Mouse (Mus musculus): ENCODE data around the gene Hs3st4. TPM values are rescaled to one million over a fixed set of nuclear protein-coding genes. Genes with fewer than 3 reads are reported as not detected.

The Hs3st4 gene
- polyA plus RNA-seq (2014; fragmentation: Illumina TruSeq; extraction: RNeasy Lipid Tissue Mini Kit (QIAGEN cat#74804); ENCODE audit: low read depth, low replicate concordance), result not detected

DNA sequence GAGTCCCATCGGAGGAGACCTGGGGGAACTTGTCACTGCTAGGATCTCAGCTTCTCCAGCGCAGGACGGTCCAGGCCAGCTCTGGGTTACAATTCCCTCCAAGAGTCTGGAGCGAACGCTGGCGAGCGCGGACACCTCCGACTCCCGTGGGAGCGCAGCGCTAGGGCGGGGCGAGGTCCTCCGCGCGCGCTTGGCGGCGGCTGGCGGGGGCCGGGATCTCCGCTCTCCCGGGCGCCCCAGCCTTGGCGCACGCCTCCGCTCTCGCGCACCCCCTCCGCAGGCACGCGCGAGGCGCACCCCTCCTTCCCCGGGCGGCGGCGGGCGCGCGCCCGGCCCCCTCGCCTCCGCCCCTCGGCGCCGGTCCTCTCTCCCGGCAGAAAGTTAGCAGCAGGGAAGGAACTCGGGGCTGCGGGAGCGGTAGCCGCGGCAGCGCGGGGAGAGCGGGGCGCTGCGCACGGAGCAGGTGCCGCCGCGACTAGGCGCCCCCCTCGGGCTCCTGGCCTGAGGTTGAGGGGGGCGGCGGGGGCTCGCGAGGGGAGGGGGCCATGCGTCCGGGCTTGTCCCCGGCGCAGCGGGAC lies at the start of gene Hs3st4:
Gene Hs3st4 (plus strand): TSS at position 409 of the 578 bp plus-strand sequence.

All from liver, adult 10 weeks (tissue).